Mouse (Mus musculus) CD4-positive, CD25-positive, alpha-beta regulatory T cell (primary cell): Measurements from ENCODE around the gene Grb10. TPM values are rescaled to one million over a fixed set of nuclear protein-coding genes. Genes with fewer than 3 reads are reported as not detected.

Experiments used
- polyA plus RNA-seq: library from polyadenylated mRNA; unstranded; fragments of 100-300 nt; shearing (Covaris generic); gene quantifications from one replicate; pipeline ENCODE4 v1.2.1, GENCODE M21; 2017

Gene Grb10
- polyA plus RNA-seq = 0.06 TPM

GRCm38 (mm10) chr11:12038470-12038985 is at the start of gene Grb10:
Gene Grb10 (minus strand): TSS chr11:12038683.

GRCm38 (mm10) chr11:11897645-11898357 is 140.7 kb downstream of the Grb10 start, which contains the start of gene Ddc:
Gene Ddc (minus strand): TSS chr11:11898144.

Other genes starting within 250 kb of the Grb10 start
- 5.7 TPM for gene Fignl1, start 229.7 kb downstream of the Grb10 start, polyA plus RNA-seq
- 4.5 TPM for gene Ddc, start 140.5 kb downstream of the Grb10 start, polyA plus RNA-seq